Mouse (Mus musculus): ENCODE measurements at regions not wholly inside any gene's neighbourhood (a gene's known extent, or its start where the extent isn't known, plus 50 kb on each side); places are given as distances from the start of the nearest gene placed in this dataset.
"Not testable (repeated sequence)": the region's sequence is repeated elsewhere in the genome, so short reads cannot be mapped to it uniquely, and the experiment has no call there.

GRCm38 (mm10) chr9:84461441-84461840 lies 536.5 kb downstream of the Bckdhb start:
- intact Hi-C loops (cut with DNase I), result no loop called here
- DNase-seq, result no peak

DNA sequence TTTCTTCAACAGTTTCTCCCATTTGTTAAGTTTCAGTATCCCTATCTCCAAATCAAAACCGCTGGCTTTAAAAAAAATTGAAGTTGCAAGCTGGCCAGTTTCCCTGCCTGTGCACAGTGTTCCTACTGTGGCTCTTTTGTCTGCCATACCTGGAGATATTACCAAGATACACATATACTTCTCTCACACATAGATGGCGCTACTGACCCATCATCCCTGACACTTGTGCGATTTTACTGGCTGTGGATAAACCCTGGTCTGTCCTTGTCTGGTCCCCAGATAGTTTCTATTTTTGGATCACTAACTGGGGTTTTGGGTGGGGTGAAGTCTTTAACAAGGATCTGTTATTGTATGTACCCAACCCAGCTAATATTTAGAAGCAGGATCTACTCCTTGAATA lies 541.8 kb downstream of the Bckdhb start:
- intact Hi-C loops (cut with DNase I), result loop anchor here (2.0 to 5.0 kb wide), 2 partner anchors 862 to 1226 kb away; no protein-coding TSS in a partner anchor
- peak; percentile 57 to 61 for DNase-seq

- intact Hi-C loops (cut with DNase I), result no loop called here
- peak; percentile 38 to 40 for DNase-seq
Measured at GRCm38 (mm10) chr9:84472696-84473095, 547.8 kb downstream of the Bckdhb start.

DNA sequence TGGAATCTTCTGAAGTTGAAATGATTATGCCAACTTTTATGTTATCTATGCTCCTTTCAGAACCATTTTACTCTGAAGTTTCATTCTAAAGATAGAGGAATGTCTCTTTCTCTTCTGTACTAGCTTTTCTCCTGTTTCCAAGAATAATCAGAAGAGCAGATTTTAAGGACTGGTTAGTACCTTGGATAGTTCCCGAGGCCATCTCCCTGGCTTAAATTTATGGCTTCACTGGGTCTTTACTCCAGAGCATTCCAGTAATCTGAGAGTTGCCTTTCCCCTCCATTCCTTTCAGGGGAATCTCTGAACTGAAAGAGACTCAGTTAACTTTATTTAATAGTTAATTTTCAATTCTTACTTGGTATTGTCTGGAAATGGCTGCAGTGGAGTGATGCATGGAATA lies 551.0 kb downstream of the Bckdhb start:
- intact Hi-C loops (cut with DNase I), result no loop called here
- DNase-seq, result no peak

DNA sequence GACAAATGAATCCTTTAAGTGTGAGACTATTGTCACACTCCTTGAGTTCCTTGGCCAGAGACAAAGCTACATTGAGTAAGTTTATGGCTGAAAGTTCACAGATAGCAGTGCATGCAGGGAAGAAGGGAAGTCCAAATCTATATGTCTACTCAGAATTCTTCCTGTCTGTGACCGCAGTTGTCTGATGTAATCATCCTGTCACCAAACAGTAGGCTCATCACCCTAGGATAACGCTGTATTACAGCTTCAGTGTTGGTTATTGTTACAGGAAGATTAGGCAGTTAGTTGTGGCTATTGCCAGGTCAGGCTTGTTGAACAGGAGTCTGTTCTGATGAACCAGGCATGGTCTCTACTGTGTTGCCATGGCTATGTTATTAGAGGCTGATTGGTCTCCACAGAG lies 574.6 kb downstream of the Bckdhb start:
- DNase-seq, result no peak
- intact Hi-C loops (cut with DNase I), result no loop called here

GRCm38 (mm10) chr9:84502981-84503380 lies 578.0 kb downstream of the Bckdhb start:
- DNase-seq; intact Hi-C loops (cut with DNase I): not testable (repeated sequence)

DNA sequence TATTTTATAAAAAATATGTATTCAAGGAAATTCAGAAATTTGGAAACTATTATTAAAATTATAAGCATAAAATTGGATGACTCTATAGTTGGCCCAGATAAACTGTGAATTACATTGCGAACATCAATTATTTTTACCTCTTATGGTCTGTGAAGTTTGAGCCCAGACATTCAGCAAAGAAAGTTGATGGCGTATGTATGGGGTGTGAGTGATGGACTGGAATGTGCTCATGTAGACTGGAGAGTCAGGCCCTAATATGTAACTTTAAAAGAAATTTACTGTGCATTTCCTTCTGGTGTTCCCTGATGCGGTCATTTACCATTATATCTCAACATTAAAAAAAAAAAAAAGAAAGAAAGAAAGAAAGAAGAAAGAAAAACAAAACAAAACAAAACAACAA lies 592.1 kb downstream of the Bckdhb start:
- no peak for DNase-seq
- intact Hi-C loops (cut with DNase I), result no loop called here

GRCm38 (mm10) chr9:84545431-84545830 lies 620.5 kb downstream of the Bckdhb start:
- intact Hi-C loops (cut with DNase I), result no loop called here
- DNase-seq, result no peak

GRCm38 (mm10) chr9:84548012-84548660 lies 623.2 kb downstream of the Bckdhb start:
- intact Hi-C loops (cut with DNase I), result no loop called here
- DNase-seq, result peak; percentile 14 to 20

- DNase-seq, result peak; percentile 6 to 15
Measured at GRCm38 (mm10) chr9:84555237-84555636, 630.3 kb downstream of the Bckdhb start.

GRCm38 (mm10) chr9:84556261-84556844 lies 631.4 kb downstream of the Bckdhb start:
- no peak for DNase-seq
- intact Hi-C loops (cut with DNase I), result no loop called here

More at GRCm38 (mm10) chr9:84555237-84555636, 630.3 kb downstream of the Bckdhb start:
- intact Hi-C loops (cut with DNase I), result no loop called here

DNA sequence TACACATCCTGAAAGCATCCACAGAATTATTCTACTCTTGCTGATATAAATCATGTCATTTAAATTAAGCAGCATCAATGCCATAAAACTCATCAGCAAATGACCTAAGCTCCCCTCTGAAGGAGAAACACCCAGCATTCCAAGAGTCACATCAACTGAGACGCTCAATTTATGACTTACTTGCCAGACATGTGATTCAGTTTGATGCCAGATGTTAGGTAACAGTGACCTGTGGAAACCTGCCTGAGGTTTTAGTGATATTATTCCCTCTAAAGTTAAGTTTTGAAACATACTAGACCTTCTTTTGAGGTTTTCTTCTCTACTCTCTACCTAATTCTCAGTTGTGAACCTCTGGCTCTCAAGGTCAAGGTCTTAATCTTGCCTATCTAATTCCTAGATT lies 633.4 kb downstream of the Bckdhb start:
- intact Hi-C loops (cut with DNase I), result no loop called here
- DNase-seq, result no peak

DNA sequence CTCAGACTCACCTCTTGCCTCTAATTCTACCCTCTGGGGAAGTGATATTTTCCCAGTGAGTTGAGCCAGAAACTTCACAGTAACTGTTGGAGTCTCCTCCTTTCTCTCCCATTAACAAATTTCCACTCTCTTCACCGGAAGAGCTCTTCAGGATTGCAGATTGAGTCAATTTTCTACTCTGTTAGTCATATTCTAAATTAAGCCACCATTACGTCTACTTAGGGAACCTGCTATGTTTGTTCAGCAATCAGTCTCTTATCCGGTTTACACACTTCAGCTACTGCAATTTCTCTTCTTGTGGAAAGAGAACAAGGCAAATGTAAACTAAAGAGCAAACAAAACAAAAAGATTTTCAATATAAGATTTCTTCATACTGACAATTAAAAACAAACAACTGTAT lies 644.6 kb downstream of the Bckdhb start:
- intact Hi-C loops (cut with DNase I), result no loop called here
- no peak for DNase-seq

DNA sequence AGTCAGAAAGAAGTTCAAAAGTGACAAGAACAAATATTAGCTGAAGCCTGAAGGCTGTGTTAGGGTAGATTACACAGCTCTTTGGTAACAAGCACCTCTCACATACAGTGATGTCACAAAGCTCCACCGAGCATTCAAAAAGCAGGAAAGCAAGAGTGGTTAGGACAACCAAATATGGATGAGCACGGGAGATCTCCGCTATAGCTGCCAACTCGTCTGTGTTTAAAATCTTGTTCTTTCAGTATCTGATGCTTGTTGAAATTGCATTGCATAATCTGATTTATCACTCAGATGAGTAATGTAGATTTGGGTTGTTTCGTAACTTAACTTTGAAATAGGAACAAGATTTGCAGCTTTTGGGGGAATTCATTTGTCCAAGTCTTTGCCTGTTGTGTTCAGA lies 652.8 kb downstream of the Bckdhb start:
- no peak for DNase-seq
- intact Hi-C loops (cut with DNase I), result no loop called here

GRCm38 (mm10) chr9:84587791-84588190 lies 662.8 kb downstream of the Bckdhb start:
- no peak for DNase-seq
- intact Hi-C loops (cut with DNase I), result no loop called here

GRCm38 (mm10) chr9:84594724-84595123 lies 669.8 kb downstream of the Bckdhb start:
- DNase-seq, result peak in 1 of 2 experiments; percentile 23
- intact Hi-C loops (cut with DNase I), result no loop called here

Measured in heart, postnatal 10 days (tissue).